Mouse (Mus musculus) intestine, embryonic 14.5 days (tissue): ENCODE measurements around the gene Mok. TPM values are rescaled to one million over a fixed set of nuclear protein-coding genes. Genes with fewer than 3 reads are reported as not detected.

Experiments used
- ATAC-seq: fragments of 200-750 bp; cut with Nextera tagmentation; replicated peaks from 2 replicates; pipeline ENCODE4 v1.8.0; 2017; ENCODE audit warnings: low read depth, moderate number of reproducible peaks, moderate TSS enrichment, moderate library complexity; ENCODE audit not compliant: low FRiP score, low TSS enrichment
- DNase-seq: peaks from one replicate; pipeline ENCODE4 v3.0.0-alpha.2; 2018; ENCODE audit warnings: low spot score
- H3K27ac ChIP-seq: fragments of 300-500 bp; sonication (generic); 2 replicates; pipeline ENCODE4 v1.5.1; 2014; ENCODE audit warnings: low read depth, mild to moderate bottlenecking, control low read depth
- H3K27me3 ChIP-seq: fragments of 300-500 bp; sonication (generic); replicated peaks from 2 replicates; pipeline ENCODE4 v1.6.1; 2014; ENCODE audit warnings: low read length, control low read depth; ENCODE audit not compliant: control insufficient read depth, insufficient read depth
- H3K36me3 ChIP-seq: fragments of 300-500 bp; sonication (generic); 2 replicates; pipeline ENCODE4 v1.6.1; 2014; ENCODE audit warnings: low read length, control low read depth; ENCODE audit not compliant: control insufficient read depth, insufficient read depth
- H3K4me1 ChIP-seq: fragments of 300-500 bp; sonication (generic); replicated peaks from 2 replicates; pipeline ENCODE4 v1.6.1; 2014; ENCODE audit warnings: low read length, control low read depth, mixed read lengths; ENCODE audit not compliant: control insufficient read depth, insufficient read depth
- H3K4me2 ChIP-seq: fragments of 300-500 bp; sonication (generic); 2 replicates; pipeline ENCODE4 v1.6.1; 2014; ENCODE audit warnings: low read length
- H3K4me3 ChIP-seq: fragments of 300-500 bp; sonication (generic); 2 replicates; pipeline ENCODE4 v1.5.1; 2014; ENCODE audit warnings: low read depth, low read length, control low read depth, mixed read lengths
- H3K9ac ChIP-seq: fragments of 300-500 bp; sonication (generic); 2 replicates; pipeline ENCODE4 v1.6.1; 2014; ENCODE audit warnings: mild to moderate bottlenecking, low read length
- H3K9me3 ChIP-seq: fragments of 300-500 bp; sonication (generic); 2 replicates; pipeline ENCODE4 v1.6.1; 2016; ENCODE audit warnings: low read length, control low read depth; ENCODE audit not compliant: control insufficient read depth
- WGBS: fragments of 180-500 bp; shearing (Covaris S2); extraction: QIAGEN DNeasy Blood & Tissue Kit; methylation state at CpG from one replicate; pipeline ENCODE4 v1.1.7; 2014; 5-methylcytosine and 5-hydroxymethylcytosine counted together
- polyA plus RNA-seq: library from polyadenylated mRNA; unstranded; fragments of >200 nt; fragmentation: Nextera tagmentation; extraction: Ambion mirVana; gene quantifications from 2 replicates; pipeline ENCODE4 v1.2.1, GENCODE M21; 2014

The Mok gene
- polyA plus RNA-seq, 1 experiment from 2014 or later: 3.5 TPM

DNA sequence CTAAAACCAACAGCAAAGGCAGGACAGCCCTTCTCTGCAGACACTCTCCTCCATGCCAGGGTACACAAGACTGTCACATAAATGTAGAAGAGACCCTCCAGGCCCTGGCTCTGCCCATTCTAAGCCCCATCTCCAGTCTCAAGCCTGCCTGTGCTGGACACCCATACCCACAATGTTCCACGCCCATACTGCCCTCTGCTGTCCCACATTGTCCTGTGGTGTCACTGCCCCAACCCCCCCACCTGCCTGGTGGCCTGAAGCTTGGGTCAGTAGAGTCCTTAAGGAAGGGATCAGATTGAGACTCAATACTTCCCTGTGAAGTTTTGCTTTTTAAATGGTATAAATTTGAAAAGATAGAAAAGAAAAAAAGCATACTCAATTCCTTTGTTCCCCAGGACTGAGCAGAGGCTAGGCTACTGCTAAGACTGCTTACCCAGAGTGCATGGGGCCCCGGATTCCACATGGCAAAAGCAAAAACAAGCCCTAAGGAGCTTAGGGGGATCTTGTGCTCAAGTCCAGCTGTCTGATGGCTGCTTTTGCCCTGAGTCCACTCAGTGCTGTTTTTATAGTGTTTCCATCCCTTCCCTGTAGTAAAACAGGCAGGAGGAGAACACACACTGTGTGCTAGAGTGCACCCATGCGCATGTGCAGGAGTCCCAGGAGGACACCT lies 34.3 kb downstream of the Mok start:
- Histone ChIP-seq H3K9ac (no peak overlapping the region), H3K4me3 (no peak overlapping the region), H3K4me2 (no peak overlapping the region), H3K27ac (no peak overlapping the region), H3K27me3 (no peaks in the 10 kb centered on the region), H3K36me3 (peaks cover 10% of the 10 kb centered on the region; the same call in 1 of the 2 replicates), H3K4me1 (no peaks in the 10 kb centered on the region), H3K9me3 (no peaks in the 10 kb centered on the region)
- WGBS: 81% methylated on average over 3 of the region's 3 CpGs
- ATAC-seq: no peak
- DNase-seq: no peak

DNA sequence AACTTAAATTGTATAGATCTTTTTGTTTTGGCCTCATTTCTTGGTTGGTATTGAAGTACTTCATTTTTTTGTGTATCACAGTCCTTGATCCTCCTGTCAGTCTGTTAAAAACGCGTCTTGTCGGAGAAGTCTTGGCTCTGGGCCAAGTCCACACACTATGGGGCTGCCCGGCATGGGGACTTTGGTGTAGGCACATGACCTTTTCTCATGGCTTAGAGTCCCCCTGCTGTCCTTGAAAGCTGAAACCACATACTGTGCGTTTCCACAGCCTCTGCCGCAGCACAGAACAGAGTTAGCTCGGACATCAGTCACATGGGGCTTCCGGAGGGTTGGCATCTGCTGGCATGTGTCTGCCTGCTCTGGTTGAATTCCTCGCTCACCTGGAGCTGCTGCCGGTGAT lies 36.5 kb downstream of the Mok start:
- Histone ChIP-seq H3K4me2 (no peak overlapping the region), H3K4me1 (no peaks in the 10 kb centered on the region), H3K4me3 (no peak overlapping the region), H3K36me3 (peaks cover 10% of the 10 kb centered on the region; the same call in 1 of the 2 replicates), H3K27me3 (no peaks in the 10 kb centered on the region), H3K9me3 (no peaks in the 10 kb centered on the region), H3K9ac (no peak overlapping the region), H3K27ac (no peak overlapping the region)
- no peak for DNase-seq
- WGBS: 56% methylated on average over 10 of the region's 10 CpGs
- ATAC-seq: no peak

DNA sequence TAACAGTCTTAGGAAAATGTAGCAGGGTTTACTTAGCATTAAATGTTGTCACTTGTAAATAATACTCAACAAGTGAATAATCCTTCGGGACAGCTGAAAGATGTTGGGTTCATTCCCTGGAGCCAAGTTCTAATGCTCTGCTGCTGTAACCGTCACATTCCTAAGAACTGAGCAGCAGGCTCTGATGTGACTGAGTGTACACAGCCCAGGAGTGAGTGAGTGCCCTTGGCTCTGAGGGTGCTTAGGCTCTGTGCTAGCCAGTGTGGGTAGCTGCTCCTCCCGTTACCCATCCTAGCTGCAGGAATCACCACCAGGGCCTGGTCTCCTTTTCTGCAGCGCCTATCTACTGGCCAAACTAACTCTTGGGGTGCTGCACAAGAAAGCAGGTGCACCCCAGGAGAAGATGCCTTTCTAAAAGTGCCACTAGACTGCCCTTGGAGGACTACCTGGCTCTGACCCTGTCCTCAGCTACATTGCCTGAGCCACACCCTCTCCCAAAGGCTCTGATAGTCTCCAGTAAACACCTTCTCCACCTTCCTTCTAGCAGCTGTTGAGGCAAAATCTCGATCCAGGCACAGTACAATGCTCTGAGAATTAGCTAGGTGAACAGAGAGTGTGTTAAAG lies 38.0 kb downstream of the Mok start:
- H3K27me3 ChIP-seq: no peaks in the 10 kb centered on the region
- no peak for ATAC-seq
- no peak overlapping the region for H3K4me3 ChIP-seq
- DNase-seq: no peak
- H3K4me2 ChIP-seq: no peak overlapping the region
- peaks cover 10% of the 10 kb centered on the region; the same call in 1 of the 2 replicates for H3K36me3 ChIP-seq
- no peaks in the 10 kb centered on the region for H3K9me3 ChIP-seq
- H3K27ac ChIP-seq: no peak overlapping the region
- 86% methylated on average over 5 of the region's 5 CpGs for WGBS
- no peaks in the 10 kb centered on the region for H3K4me1 ChIP-seq
- no peak overlapping the region for H3K9ac ChIP-seq

DNA sequence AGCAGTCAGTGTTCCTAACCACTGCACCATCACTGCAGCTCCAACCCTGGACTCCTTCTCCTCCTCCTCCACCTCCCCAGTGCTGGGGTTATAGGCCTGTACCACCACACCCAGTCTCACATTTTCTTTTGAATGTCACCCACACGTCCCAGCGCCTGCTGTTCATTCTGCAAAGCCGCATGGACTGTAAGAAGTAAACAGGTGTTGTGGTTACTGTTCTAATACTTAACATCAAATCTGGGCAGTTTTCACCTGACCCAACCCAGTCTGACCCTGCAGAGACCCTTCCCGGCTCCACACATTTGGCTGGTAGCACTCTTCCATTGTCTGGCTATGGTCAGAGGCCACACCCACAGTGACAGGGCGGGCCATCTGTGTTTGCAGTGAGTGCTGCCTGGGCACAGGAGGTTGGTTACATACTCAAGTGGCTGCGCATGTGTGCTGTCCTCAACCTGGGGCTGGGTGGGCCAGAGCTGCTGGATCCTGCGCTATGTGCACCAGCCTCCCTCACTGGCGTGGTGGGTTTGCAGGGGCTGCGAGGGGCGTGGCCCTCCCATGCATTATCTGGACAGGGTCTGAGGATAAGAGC lies 38.8 kb downstream of the Mok start:
- WGBS: 77% methylated on average over 10 of the region's 10 CpGs
- no peak overlapping the region for H3K9ac ChIP-seq
- DNase-seq (no peak), ATAC-seq (0 out of 2 replicates have a peak, but pooled peaks have one; percentile 26)
- no peak overlapping the region for H3K27ac ChIP-seq
- no peaks in the 10 kb centered on the region for H3K4me1 ChIP-seq
- H3K9me3 ChIP-seq: no peaks in the 10 kb centered on the region
- no peak overlapping the region for H3K4me2 ChIP-seq
- H3K27me3 ChIP-seq: no peaks in the 10 kb centered on the region
- peaks cover 7% of the 10 kb centered on the region; the same call in 1 of the 2 replicates for H3K36me3 ChIP-seq
- H3K4me3 ChIP-seq: no peak overlapping the region

DNA sequence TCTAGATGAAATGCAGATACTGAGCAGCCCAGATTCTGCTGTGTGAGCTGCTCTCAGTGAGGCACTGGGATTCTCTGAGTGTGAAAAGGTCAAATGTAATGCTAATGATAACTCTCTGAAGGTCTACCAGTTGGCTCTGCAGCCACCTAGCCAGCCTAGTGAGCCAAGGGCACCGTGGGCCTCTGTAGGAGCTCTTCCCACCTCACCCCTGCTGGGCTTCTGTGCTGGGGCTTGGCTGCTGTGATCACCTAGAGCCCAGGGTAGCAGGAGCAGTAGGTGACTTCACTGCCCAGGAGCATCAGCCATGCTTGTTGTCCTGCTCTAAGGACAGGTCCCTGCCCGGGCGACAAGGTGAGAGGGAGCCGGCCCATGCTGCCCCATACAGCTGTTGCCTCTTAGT lies 41.5 kb downstream of the Mok start:
- ATAC-seq: no peak
- Histone ChIP-seq H3K9ac (no peak overlapping the region), H3K4me2 (no peak overlapping the region), H3K4me1 (0 out of 2 replicates have a peak, but pooled peaks cover 4% of the 10 kb centered on the region), H3K27ac (no peak overlapping the region), H3K36me3 (0 out of 2 replicates have a peak, but pooled peaks cover 3% of the 10 kb centered on the region), H3K4me3 (no peak overlapping the region), H3K9me3 (no peaks in the 10 kb centered on the region), H3K27me3 (no peaks in the 10 kb centered on the region)
- DNase-seq: no peak
- 88% methylated on average over 4 of the region's 4 CpGs for WGBS

- 87% methylated on average over 10 of the region's 10 CpGs for WGBS
- Histone ChIP-seq H3K27me3 (no peaks in the 10 kb centered on the region), H3K36me3 (peaks cover 9% of the 10 kb centered on the region; the same call in 1 of the 2 replicates), H3K4me1 (0 out of 2 replicates have a peak, but pooled peaks cover 4% of the 10 kb centered on the region), H3K27ac (no peak overlapping the region), H3K9ac (no peak overlapping the region), H3K4me2 (no peak overlapping the region), H3K9me3 (no peaks in the 10 kb centered on the region), H3K4me3 (no peak overlapping the region)
- DNase-seq (no peak), ATAC-seq (no peak)
Observed at GRCm38 (mm10) chr12:110797842-110798431, 42.8 kb downstream of the Mok start.

- Histone ChIP-seq H3K36me3 (peaks cover 12% of the 10 kb centered on the region; the same call in 1 of the 2 replicates), H3K9ac (no peak overlapping the region), H3K9me3 (no peaks in the 10 kb centered on the region), H3K4me2 (no peak overlapping the region), H3K4me1 (0 out of 2 replicates have a peak, but pooled peaks cover 4% of the 10 kb centered on the region), H3K4me3 (no peak overlapping the region), H3K27ac (no peak overlapping the region), H3K27me3 (no peaks in the 10 kb centered on the region)
- DNase-seq (no peak), ATAC-seq (no peak)
- WGBS: 92% methylated on average over 6 of the region's 6 CpGs
Observed at GRCm38 (mm10) chr12:110797202-110797601, 43.5 kb downstream of the Mok start.

DNA sequence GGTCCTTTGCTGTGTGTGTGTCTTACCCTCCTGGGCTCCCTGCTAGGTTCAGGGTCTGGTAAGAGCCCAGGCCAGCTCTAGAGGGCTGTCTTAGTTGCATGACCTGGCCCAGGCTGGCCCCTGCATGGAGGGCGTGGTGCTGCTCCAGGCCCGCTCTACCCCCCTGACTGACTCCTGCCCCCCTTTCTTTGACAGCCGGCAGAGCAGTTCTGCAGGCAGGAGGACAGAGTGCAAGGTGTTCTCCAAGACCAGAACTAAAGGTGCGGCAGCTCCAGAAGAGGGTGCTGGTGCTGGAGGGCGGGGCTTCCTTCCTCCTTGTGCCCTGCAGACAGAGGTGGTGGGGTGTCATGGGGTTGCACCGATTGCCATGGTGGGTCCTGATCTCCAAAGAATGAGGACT lies 44.0 kb downstream of the Mok start:
- DNase-seq (no peak), ATAC-seq (no peak)
- Histone ChIP-seq H3K4me2 (no peak overlapping the region), H3K27me3 (no peaks in the 10 kb centered on the region), H3K4me1 (0 out of 2 replicates have a peak, but pooled peaks cover 4% of the 10 kb centered on the region), H3K9ac (no peak overlapping the region), H3K36me3 (peaks cover 10% of the 10 kb centered on the region; the same call in 1 of the 2 replicates), H3K4me3 (no peak overlapping the region), H3K9me3 (no peaks in the 10 kb centered on the region), H3K27ac (no peak overlapping the region)
- 59% methylated on average over 6 of the region's 6 CpGs for WGBS
